Mouse (Mus musculus) G1E (cell line): ENCODE measurements around the gene Gm29554. TPM values are rescaled to one million over a fixed set of nuclear protein-coding genes. Genes with fewer than 3 reads are reported as not detected.
"Not testable (repeated sequence)": the region's sequence is repeated elsewhere in the genome, so short reads cannot be mapped to it uniquely, and the experiment has no call there.

Source experiments
- ATAC-seq: 2 replicates; pipeline ENCODE4 v1.8.0; 2016; ENCODE audit warnings: mild to moderate bottlenecking; ENCODE audit not compliant: insufficient number of reproducible peaks, poor library complexity, low FRiP score, severe bottlenecking; ENCODE audit errors: extremely low read depth
- DNase-seq: peaks from one replicate; pipeline ENCODE4 v3.0.0; 2012; ENCODE audit warnings: low spot score
- H3K27me3 ChIP-seq: 2 replicates; pipeline ENCODE4 v1.6.1; 2012; ENCODE audit warnings: mild to moderate bottlenecking, low read length, inconsistent platforms; ENCODE audit not compliant: insufficient read depth
- H3K36me3 ChIP-seq: replicated peaks from 2 replicates; pipeline ENCODE3; 2012; ENCODE audit warnings: mild to moderate bottlenecking, inconsistent platforms
- H3K4me1 ChIP-seq: 2 replicates; pipeline ENCODE4 v1.6.1; 2012; ENCODE audit warnings: low read depth, low read length, inconsistent platforms, mixed read lengths; ENCODE audit not compliant: insufficient read depth
- H3K4me3 ChIP-seq: 2 replicates; pipeline ENCODE4 v1.5.1; 2012; ENCODE audit warnings: low read depth, mild to moderate bottlenecking, inconsistent platforms, low read length, moderate library complexity, mixed read lengths
- H3K9me3 ChIP-seq: replicated peaks from 2 replicates; pipeline ENCODE4 v1.6.1; 2012; ENCODE audit warnings: inconsistent platforms
- polyA plus RNA-seq: library from polyadenylated mRNA; stranded (reverse); fragments of >175 nt; gene quantifications from 2 replicates; pipeline ENCODE4 v1.2.3, GENCODE M21; 2012
- total RNA-seq, 2 experiments: library from RNA; stranded (forward) in 1 of 2; stranded (reverse) in 1 of 2; fragments of 200-1000 nt in 1 of 2; fragments of >200 nt in 1 of 2; fragmentation: Nextera tagmentation in 1 of 2; gene quantifications; 2 replicates each; pipeline ENCODE4 v1.2.3; 2014 to 2017

The Gm29554 gene
- not detected in 2 replicates for total RNA-seq (2014; fragmentation: Nextera tagmentation)
- total RNA-seq (2017) = not detected in 2 replicates
- not detected in 2 replicates for polyA plus RNA-seq

- not testable (repeated sequence) for ATAC-seq, H3K4me3 ChIP-seq, DNase-seq, H3K9me3 ChIP-seq, H3K27me3 ChIP-seq, H3K36me3 ChIP-seq, H3K4me1 ChIP-seq
These were observed at the start of gene Gm29554 for GRCm38 (mm10) chrY:12273632-12274031. TSS of gene Gm29554 (plus strand) at chrY:12273932.

Other genes with a start within 250 kb of the Gm29554 start
- not detected in 2 replicates for gene Gm20812, start 108.0 kb downstream of the Gm29554 start, total RNA-seq (2014; fragmentation: Nextera tagmentation)
- not detected in 2 replicates for gene Gm20812, start 108.0 kb downstream of the Gm29554 start, total RNA-seq (2017)
- gene Gm20812, start 108.0 kb downstream of the Gm29554 start, polyA plus RNA-seq = not detected in 2 replicates